Mouse (Mus musculus) olfactory bulb, adult 2 months (tissue): ENCODE data around the gene Ccdc30. TPM values are rescaled to one million over a fixed set of nuclear protein-coding genes. Genes with fewer than 3 reads are reported as not detected.

Experiments
- H3K27ac ChIP-seq: fragments of 200-500 bp; 2 replicates; pipeline ENCODE4 v1.5.1; 2012; ENCODE audit warnings: low read depth, low read length; ENCODE audit not compliant: insufficient read depth
- H3K4me1 ChIP-seq: fragments of 200-500 bp; 2 replicates; pipeline ENCODE4 v1.6.1; 2012; ENCODE audit warnings: low read length; ENCODE audit not compliant: control insufficient read depth, insufficient read depth
- H3K4me3 ChIP-seq: fragments of 200-500 bp; 2 replicates; pipeline ENCODE4 v1.5.1; 2012; ENCODE audit warnings: mild to moderate bottlenecking, low read depth, low read length, moderate library complexity; ENCODE audit not compliant: insufficient read depth
- CTCF ChIP-seq: fragments of 200-500 bp; IDR thresholded peaks from 2 replicates; pipeline ENCODE4 v1.5.1; 2012; ENCODE audit warnings: low read depth, mild to moderate bottlenecking, low read length, moderate library complexity; ENCODE audit not compliant: insufficient read depth
- POLR2A ChIP-seq: fragments of 200-500 bp; IDR thresholded peaks from 2 replicates; pipeline ENCODE4 v1.6.1; 2012; ENCODE audit warnings: mild to moderate bottlenecking, low read depth, low read length, moderate library complexity; ENCODE audit not compliant: insufficient read depth
- WGBS: fragments of 180-500 bp; shearing (Covaris S2); methylation state at CpG from one replicate; pipeline ENCODE4 v1.1.7; 2018; 5-methylcytosine and 5-hydroxymethylcytosine counted together
- polyA plus RNA-seq: library from polyadenylated mRNA; stranded (reverse); fragments of >200 nt; gene quantifications from 2 replicates; pipeline ENCODE4 v1.2.4, GENCODE M21; 2012; ENCODE audit warnings: low replicate concordance; ENCODE audit not compliant: missing spikeins, insufficient read depth, insufficient read length

Gene Ccdc30
- polyA plus RNA-seq, 1 experiment = not detected

DNA sequence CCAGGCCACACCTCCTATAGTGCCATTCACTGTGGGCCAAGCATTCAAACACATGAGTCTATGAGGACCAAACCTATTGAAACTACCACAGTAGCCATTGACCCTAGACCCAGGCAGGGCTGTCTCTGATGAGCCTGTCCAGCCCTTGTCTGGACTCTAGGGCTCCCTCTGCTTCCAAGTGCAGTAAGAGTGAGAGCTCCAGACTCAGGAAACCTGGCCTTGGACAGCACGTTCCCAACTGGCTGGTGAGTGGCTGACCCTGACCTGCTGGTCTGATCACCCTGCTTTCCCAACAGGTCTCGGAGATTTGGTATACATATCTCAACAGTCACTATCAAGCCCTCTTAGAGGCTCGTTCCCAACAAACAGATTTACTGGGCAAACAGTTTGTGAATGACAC, 32.5 kb upstream of the Ccdc30 start:
- H3K27ac ChIP-seq = no peak overlapping the region
- WGBS = 86% methylated on average over 3 of the region's 3 CpGs
- no peak overlapping the region for H3K4me3 ChIP-seq
- TF ChIP-seq POLR2A (no peak), CTCF (no peak)
- H3K4me1 ChIP-seq = peaks cover 7% of the 10 kb centered on the region; the same call in 1 of the 2 replicates

DNA sequence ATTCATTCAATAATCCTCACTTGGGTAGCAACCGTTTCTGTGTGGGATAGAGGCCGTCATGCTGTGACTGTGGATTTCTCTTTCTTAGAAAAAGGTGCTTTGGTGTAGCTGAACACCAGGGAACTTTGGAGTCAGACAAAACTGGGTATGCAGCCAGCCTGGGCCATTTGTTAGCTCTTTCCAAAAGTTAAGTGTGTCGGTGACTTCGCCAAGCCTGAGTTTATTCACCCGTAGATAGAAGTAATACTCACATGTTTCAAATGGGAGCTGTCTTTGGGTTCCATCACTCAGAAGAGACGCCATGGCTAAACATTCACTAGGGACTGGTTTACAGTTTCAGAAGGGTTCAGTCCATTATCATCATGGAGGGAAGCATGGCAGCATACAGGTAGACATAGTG, 31.9 kb upstream of the Ccdc30 start:
- H3K4me3 ChIP-seq = no peak overlapping the region
- TF ChIP-seq CTCF (no peak), POLR2A (no peak)
- peaks cover 11% of the 10 kb centered on the region; the same call in 1 of the 2 replicates for H3K4me1 ChIP-seq
- H3K27ac ChIP-seq = no peak overlapping the region
- 91% methylated on average over 6 of the region's 6 CpGs for WGBS

DNA sequence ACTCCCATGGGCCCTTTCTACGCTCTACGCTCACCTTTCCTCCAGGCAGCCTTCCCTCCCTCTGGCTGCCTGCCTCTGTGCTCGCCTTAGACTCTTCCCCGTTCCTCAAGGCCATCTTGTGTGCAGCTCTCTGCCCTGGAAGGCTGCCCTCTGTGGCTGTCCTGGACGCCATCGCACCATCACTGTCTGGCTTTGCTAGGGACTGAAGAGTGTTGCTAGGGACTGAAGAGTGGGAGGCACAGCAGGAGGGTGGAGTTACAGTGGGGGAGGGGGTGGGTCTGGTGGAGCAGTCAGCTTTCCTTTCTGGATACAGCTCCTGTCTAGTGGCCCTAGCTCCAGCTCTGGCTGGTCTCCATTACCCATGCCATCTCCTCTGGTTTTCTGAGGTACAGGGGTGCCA, 27.2 kb upstream of the Ccdc30 start:
- H3K4me3 ChIP-seq = no peak overlapping the region
- WGBS = 50% methylated on average over 6 of the region's 6 CpGs
- no peak for TF ChIP-seq POLR2A
- no peak for TF ChIP-seq CTCF

DNA sequence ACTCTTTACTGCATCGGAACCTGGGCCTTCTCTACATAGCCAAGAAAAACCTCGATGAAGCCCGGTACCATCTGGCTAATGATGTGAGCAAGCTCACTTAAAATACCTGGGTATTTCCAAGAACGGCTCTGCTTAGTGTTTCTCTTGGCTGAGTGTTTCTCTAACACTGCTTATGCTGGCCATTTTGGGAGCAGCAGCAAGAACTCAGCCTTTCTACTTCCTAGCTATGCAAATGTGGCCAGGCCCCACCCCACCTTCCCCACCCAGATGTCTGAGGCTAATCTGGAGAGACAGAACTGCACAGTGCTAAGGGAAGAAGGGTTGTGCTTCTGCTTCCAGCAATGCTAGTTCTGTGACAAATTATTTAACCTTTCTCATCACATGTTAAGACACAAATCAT, 26.5 kb upstream of the Ccdc30 start:
- Histone ChIP-seq H3K4me1 (peaks cover 4% of the 10 kb centered on the region; the same call in 1 of the 2 replicates), H3K4me3 (no peak overlapping the region), H3K27ac (no peak overlapping the region)
- TF ChIP-seq POLR2A (no peak), CTCF (no peak)
- 88% methylated on average over 4 of the region's 4 CpGs for WGBS

More for the DNA sequence above, 27.2 kb upstream of the Ccdc30 start:
- Histone ChIP-seq H3K27ac (no peak overlapping the region), H3K4me1 (peaks cover 4% of the 10 kb centered on the region; the same call in 1 of the 2 replicates)

DNA sequence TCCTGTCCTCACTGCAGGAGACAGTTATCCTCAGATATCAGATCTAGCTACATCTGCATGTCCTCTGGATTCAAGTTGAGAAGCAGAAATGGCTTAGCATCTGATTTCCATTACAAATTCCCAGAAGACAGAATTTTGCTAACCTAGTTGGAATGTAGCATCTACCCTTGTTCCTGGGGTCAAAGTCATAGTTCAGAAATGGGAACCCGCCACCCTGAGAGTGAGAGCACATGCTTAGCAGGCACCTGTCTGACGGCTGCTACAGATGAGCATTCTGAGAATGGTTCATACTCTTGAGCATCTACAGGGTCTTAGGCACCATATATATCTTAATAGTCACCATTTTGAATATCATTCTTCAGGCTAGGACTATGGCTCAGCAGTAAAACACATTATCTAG, 22.6 kb upstream of the Ccdc30 start:
- WGBS = 96% methylated on average over 2 of the region's 2 CpGs
- Histone ChIP-seq H3K27ac (no peak overlapping the region), H3K4me1 (peaks cover 4% of the 10 kb centered on the region; the same call in 1 of the 2 replicates), H3K4me3 (no peak overlapping the region)
- TF ChIP-seq POLR2A (no peak), CTCF (no peak)

DNA sequence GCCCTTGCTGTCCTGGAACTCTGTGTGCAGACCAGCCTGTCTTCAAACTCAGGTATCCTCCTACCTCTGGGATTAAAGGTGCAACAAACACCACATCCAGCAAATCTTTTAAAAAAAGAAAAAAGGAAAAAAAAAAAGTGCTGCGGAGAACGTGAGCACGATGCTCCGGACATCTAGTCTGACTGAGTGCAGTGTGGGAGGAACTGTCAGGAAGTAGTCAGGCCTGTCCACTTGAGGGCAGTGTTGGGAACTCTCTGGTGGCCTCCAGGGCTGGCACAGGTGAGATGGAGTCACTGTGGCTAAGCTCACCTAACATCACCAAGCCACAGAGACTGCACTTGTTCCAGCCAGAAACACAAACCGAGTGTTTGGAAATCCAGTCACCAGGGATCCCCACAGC, 15.4 kb upstream of the Ccdc30 start:
- Histone ChIP-seq H3K4me3 (no peak overlapping the region), H3K4me1 (no peaks in the 10 kb centered on the region), H3K27ac (no peak overlapping the region)
- TF ChIP-seq CTCF = no peak
- no peak for TF ChIP-seq POLR2A
- WGBS = 35% methylated on average over 5 of the region's 5 CpGs

DNA sequence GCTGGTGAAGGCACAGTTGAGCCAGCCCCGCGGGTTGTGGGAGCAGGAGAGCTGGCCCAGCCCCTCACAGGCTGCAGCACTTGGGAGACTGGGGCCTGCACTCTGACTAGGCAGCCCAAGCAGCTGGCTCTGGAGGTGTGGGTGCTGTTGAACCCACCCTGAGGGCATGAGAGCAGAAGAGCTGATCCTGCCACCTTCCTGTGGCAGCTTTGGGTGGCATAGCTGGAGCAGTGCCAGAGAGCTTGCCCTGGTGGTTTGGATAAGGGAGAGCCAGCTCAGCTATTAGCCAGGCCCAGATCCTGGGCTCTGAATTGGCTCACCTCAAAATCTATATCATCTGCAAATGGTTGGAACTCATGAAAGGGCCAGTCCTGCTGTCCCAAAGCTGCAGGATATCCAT, 12.4 kb upstream of the Ccdc30 start:
- Histone ChIP-seq H3K4me3 (no peak overlapping the region), H3K4me1 (no peaks in the 10 kb centered on the region), H3K27ac (no peak overlapping the region)
- no peak for TF ChIP-seq CTCF
- TF ChIP-seq POLR2A = no peak
- 35% methylated on average over 2 of the region's 2 CpGs for WGBS

DNA sequence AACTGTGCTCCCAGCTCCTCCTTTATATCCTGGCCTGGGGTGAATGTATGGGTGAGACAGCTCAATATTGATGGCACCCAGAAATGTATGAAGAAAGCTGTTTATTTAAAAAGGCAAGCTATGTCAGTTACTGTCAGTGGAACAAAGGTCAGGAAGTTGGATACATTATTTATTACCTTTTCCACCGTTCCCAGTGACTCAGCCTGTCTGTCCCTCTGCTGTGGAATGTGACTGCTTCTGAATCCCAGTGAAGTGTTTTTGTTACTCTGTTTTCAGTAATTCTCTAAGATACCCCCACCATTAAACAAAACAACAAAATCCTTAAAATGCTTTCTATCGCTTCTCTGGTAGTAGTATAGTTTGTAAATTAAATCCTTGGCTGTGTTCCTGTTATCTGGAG, 10.3 kb upstream of the Ccdc30 start:
- TF ChIP-seq CTCF (no peak), POLR2A (no peak)
- Histone ChIP-seq H3K4me1 (peaks cover 4% of the 10 kb centered on the region; the same call in 1 of the 2 replicates), H3K27ac (no peak overlapping the region), H3K4me3 (no peak overlapping the region)
- 55% methylated on average over 2 of the region's 2 CpGs for WGBS

DNA sequence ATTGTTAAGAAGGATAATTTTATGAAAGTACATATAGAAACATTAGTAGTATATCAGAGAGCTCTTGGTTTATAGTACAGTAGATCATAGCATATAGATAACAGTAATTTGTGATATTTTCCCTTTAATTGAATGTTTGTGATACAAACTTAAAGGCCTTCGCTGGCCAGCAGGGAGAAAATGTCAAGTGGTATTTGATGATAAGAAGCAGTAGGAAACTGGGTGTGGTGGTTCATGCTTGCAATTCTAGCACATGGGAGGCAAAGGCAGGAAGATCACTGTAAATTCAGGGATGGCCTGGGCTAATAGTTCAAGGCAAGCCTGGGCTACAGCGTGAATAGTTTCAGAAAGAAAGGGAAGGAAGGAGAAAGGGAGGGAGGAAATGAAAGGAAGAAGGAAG, 9.8 kb upstream of the Ccdc30 start:
- TF ChIP-seq CTCF = no peak
- no peak for TF ChIP-seq POLR2A
- Histone ChIP-seq H3K4me1 (peaks cover 4% of the 10 kb centered on the region; the same call in 1 of the 2 replicates), H3K4me3 (no peak overlapping the region), H3K27ac (no peak overlapping the region)
- 96% methylated on average over 2 of the region's 2 CpGs for WGBS

DNA sequence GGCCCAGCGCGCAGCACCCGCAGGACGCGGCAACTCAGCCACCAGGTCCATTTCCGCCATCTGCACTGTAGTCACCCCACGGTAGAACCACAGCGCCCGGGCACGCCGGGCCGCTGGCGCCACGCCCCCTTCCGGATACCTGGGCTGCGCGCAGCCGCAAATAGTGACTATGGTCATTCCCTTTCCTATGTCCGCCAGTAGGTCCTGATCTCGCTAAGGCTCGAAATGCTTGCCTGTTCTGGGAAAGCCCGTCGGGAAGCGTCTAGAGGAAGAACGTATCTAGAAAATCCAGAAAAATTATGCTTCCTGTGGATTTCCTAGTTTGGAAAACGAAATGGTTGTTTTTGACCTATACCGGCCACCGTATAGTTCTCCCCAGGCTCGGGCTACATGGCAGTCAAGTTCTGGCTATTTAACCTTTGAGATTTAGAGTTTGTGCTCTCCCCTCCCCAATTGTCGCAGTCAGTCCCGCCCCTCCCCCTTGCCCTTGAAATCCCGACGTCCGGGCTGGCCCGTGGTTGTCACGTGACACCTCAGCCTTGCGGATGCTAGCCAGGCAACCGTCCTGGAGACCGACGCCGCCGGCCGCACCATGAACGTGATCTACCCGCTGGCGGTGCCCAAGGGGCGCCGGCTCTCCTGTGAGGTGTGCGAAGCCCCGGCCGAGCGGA, 7.1 kb upstream of the Ccdc30 start, which contains the start of the genes Ppcs and Zmynd12:
TSS of gene Ppcs (minus strand) at position 127 of the 671 bp plus-strand sequence.
TSS of gene Zmynd12 (plus strand) at position 521 of the 671 bp plus-strand sequence.
- under 1% methylated on average over 52 of the region's 52 CpGs for WGBS
- Histone ChIP-seq H3K4me3 (peak within 1 kb of the TSS; percentile 57), H3K4me1 (peaks cover 4% of the 10 kb centered on the region; the same call in 1 of the 2 replicates), H3K27ac (peak within 1 kb of the TSS; percentile 63)
- TF ChIP-seq POLR2A = peak; percentile 39; the same call in 1 of the 2 replicates
- TF ChIP-seq CTCF = no peak
